Mouse (Mus musculus) E14TG2a.4 (cell line): Measurements from ENCODE around the gene Mc1r.

Experiments
- CTCF ChIP-seq: conservative IDR thresholded peaks from 2 replicates; pipeline ENCODE4 v1.5.1; 2014; ENCODE audit warnings: low read length
- NANOG ChIP-seq: IDR thresholded peaks from 2 replicates; pipeline ENCODE4 v1.6.1; 2014; ENCODE audit warnings: borderline replicate concordance, low read length, mixed read lengths

GRCm38 (mm10) chr8:123411246-123411645, 4.3 kb downstream of the Mc1r start, which contains the start of gene Tubb3:
- no peak for TF ChIP-seq CTCF
- no peak for TF ChIP-seq NANOG
